Mouse (Mus musculus): ENCODE measurements around the gene Tm4sf20. TPM values are rescaled to one million over a fixed set of nuclear protein-coding genes. Genes with fewer than 3 reads are reported as not detected.

Tm4sf20 gene
- polyA plus RNA-seq (2011; ENCODE audit: insufficient read length, low read depth, missing spikeins), result not detected in 2 replicates

GRCm38 (mm10) chr1:82768269-82768668 lies at the start of gene Tm4sf20:
TSS of gene Tm4sf20 (minus strand) at chr1:82768461.
- no peak within 1 kb of the TSS for H3K4me3 ChIP-seq (ENCODE audit: insufficient read depth, low read length)
- TF ChIP-seq POLR2A (IDR thresholded peaks at IDR 0.05; ENCODE audit: low read depth, low read length) (no peak), CTCF (IDR thresholded peaks at IDR 0.05; ENCODE audit: borderline replicate concordance, insufficient read depth, low read length) (no peak)
- no peaks in the 10 kb centered on the region for H3K4me1 ChIP-seq (ENCODE audit: control insufficient read depth, insufficient read depth, low read length)
- no peak within 1 kb of the TSS for H3K27ac ChIP-seq (ENCODE audit: insufficient read depth, low read length)

DNA sequence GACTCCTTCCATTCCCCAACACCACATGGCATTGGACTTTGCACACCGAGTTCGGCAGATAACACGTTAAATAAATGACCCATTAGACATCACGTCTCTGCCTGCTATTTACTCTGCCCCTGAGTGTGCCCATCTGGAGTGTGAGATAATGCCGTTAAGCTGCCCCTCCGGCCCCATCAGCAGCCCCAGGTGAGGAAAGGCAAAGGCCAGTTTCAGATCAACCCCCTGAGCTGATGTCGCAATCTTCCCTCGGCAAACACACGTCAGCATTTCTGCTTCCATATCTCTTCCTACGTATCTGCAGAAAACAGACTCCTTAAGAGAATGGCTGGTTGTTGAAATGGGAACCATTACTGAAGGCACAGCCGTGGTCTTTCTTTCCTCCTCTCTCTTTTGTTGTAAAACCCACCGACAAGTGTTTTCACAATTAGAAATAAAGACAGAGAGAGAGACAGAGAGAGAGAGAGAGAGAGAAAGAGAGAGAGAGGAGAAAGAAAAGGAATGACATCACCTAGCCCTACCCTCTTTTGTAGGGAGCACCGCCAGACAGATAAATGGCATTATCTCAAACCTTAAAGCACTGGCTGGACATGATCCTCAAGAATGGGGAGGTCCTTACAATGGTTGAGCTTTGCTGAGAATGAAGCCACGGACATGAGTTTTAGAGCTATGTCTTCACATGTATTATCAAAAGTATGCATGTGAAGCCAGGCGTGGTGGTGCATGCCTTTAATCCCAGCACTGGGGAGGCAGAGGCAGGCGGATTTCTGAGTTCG lies 47.9 kb upstream of the Tm4sf20 start:
- H3K27ac ChIP-seq (ENCODE audit: insufficient read depth, low read length), result no peak overlapping the region
- H3K4me1 ChIP-seq (ENCODE audit: control insufficient read depth, insufficient read depth, low read length), result peaks cover 6% of the 10 kb centered on the region; the same call in 1 of the 2 replicates
- TF ChIP-seq POLR2A (IDR thresholded peaks at IDR 0.05; ENCODE audit: low read depth, low read length), result no peak
- no peak for TF ChIP-seq CTCF (IDR thresholded peaks at IDR 0.05; ENCODE audit: borderline replicate concordance, insufficient read depth, low read length)
- no peak overlapping the region for H3K4me3 ChIP-seq (ENCODE audit: insufficient read depth, low read length)

DNA sequence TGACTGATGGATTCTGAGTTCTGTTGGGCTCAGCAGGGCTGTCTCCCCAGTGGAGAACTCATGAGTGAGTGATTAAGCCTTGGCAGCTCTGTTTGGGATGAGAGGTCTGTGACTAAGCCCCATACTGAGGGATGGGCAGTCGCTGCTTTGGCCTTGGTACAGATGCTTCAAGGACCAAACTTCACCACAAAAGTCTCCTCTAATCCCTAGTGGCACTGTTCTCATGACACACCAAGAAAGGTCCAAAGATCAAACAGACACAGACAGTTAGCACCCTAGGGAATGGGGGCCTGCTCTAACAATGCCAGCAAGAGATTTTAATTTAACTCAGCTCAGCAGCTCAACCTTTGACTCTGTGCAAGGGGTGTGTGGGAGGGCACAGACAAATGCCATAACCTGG lies 43.5 kb upstream of the Tm4sf20 start:
- H3K27ac ChIP-seq (ENCODE audit: insufficient read depth, low read length), result no peak overlapping the region
- H3K4me1 ChIP-seq (ENCODE audit: control insufficient read depth, insufficient read depth, low read length), result peaks cover 13% of the 10 kb centered on the region
- TF ChIP-seq CTCF (IDR thresholded peaks at IDR 0.05; ENCODE audit: borderline replicate concordance, insufficient read depth, low read length) (no peak), POLR2A (IDR thresholded peaks at IDR 0.05; ENCODE audit: low read depth, low read length) (no peak)
- H3K4me3 ChIP-seq (ENCODE audit: insufficient read depth, low read length), result no peak overlapping the region

DNA sequence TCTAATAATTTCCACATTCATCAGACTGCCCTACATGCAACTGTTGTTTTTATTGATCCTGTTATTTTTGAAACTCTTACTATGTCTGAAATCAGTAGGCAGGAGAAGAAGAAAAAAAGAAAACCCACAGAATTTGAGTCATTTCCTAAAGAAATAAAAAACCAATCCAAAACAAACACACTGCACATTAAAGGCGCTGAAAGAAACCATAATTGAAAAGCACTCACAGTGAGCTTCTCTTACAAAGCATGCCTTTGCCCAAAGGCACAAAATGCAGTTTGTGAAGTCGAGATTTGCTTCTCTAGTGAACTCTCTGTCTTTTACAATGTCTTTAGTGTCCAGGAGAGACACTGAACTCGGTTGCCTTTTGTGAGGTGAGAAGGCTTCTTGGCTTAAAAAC lies 40.3 kb upstream of the Tm4sf20 start:
- Histone ChIP-seq H3K4me1 (ENCODE audit: control insufficient read depth, insufficient read depth, low read length) (peaks cover 13% of the 10 kb centered on the region), H3K4me3 (ENCODE audit: insufficient read depth, low read length) (no peak overlapping the region), H3K27ac (ENCODE audit: insufficient read depth, low read length) (peak overlapping the region; percentile 51)
- no peak for TF ChIP-seq POLR2A (IDR thresholded peaks at IDR 0.05; ENCODE audit: low read depth, low read length)
- TF ChIP-seq CTCF (IDR thresholded peaks at IDR 0.05; ENCODE audit: borderline replicate concordance, insufficient read depth, low read length), result no peak

DNA sequence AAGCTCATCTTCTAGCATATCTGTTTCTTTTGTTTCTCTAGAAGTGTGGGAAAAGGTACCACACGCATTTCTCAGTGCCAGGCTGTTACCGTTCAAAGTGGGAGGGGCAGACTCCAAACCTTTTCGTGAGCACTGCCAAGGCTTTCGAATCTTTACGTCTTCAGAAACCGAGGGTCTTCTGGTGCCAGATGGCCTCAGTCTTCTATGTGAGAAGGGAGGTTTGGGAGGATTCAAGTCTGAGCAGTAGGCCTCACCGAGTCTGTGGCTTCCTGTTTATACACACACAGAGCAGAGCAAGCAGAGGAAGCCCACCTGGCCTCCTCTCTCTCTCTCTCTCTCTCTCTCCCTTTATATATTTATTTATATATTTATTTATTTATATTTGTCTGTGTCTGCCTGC lies 38.9 kb upstream of the Tm4sf20 start:
- TF ChIP-seq POLR2A (IDR thresholded peaks at IDR 0.05; ENCODE audit: low read depth, low read length) (no peak), CTCF (IDR thresholded peaks at IDR 0.05; ENCODE audit: borderline replicate concordance, insufficient read depth, low read length) (no peak)
- H3K27ac ChIP-seq (ENCODE audit: insufficient read depth, low read length), result no peak overlapping the region
- H3K4me1 ChIP-seq (ENCODE audit: control insufficient read depth, insufficient read depth, low read length), result peaks cover 13% of the 10 kb centered on the region
- no peak overlapping the region for H3K4me3 ChIP-seq (ENCODE audit: insufficient read depth, low read length)

DNA sequence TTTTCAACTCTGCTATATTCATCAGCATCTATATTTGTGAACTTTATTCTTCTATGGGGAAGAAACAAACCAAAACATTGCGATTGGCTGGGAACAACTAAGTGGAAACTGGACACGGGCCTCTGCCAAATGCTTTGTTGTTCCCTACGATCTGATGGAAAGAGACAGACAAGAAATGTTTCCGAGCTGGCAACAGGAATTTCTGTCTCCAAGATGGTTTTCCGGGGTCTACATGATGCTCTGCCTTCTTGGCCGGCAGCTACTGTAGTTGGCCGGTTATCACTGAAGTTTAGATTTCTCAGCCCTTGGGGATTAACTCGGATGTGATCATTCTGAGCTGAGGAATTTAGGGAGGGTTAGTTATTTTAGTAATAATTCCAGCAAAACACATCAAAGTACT lies 38.1 kb upstream of the Tm4sf20 start:
- Histone ChIP-seq H3K4me1 (ENCODE audit: control insufficient read depth, insufficient read depth, low read length) (peaks cover 13% of the 10 kb centered on the region), H3K4me3 (ENCODE audit: insufficient read depth, low read length) (no peak overlapping the region), H3K27ac (ENCODE audit: insufficient read depth, low read length) (no peak overlapping the region)
- TF ChIP-seq CTCF (IDR thresholded peaks at IDR 0.05; ENCODE audit: borderline replicate concordance, insufficient read depth, low read length) (no peak), POLR2A (IDR thresholded peaks at IDR 0.05; ENCODE audit: low read depth, low read length) (no peak)

DNA sequence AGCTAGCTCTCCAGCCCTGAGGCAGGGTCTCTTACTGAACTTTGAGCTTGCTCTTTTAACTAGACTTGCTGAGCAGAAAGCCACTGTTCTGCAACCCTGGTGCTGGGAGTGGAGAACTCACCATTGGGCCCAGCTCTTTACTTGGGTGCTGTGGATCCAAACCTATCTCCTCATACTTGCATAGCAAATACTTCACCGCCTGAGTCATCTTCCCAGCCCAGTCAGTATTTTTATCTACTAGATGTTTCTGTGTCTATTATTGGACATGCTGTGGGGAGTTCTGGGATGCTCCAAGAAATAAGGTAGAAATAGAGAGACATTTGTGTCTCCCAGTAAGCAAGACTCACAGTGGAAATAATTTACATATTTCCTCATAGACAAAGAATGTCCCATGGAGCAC lies 35.8 kb upstream of the Tm4sf20 start:
- no peak overlapping the region for H3K27ac ChIP-seq (ENCODE audit: insufficient read depth, low read length)
- H3K4me1 ChIP-seq (ENCODE audit: control insufficient read depth, insufficient read depth, low read length), result peaks cover 14% of the 10 kb centered on the region
- H3K4me3 ChIP-seq (ENCODE audit: insufficient read depth, low read length), result no peak overlapping the region
- no peak for TF ChIP-seq CTCF (IDR thresholded peaks at IDR 0.05; ENCODE audit: borderline replicate concordance, insufficient read depth, low read length)
- no peak for TF ChIP-seq POLR2A (IDR thresholded peaks at IDR 0.05; ENCODE audit: low read depth, low read length)

DNA sequence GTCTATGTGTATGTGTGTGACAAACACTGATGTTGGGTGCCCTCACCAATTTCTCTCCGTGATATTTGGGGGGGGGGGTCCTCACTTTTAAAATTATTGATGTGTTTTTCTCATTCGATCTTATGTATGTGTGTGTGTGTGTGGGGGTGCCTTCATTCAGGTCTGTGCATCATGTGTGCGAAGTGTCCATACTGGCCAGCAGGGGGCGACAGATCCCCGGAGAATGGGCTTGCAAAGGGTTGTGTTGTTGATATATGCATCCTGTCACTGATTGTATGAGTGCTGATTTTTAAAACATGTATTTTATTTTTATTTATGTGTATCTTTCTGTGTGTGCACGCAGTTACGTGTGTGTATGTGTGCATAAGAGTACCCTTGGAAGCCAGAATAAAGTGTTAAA lies 35.3 kb upstream of the Tm4sf20 start:
- no peak overlapping the region for H3K27ac ChIP-seq (ENCODE audit: insufficient read depth, low read length)
- H3K4me3 ChIP-seq (ENCODE audit: insufficient read depth, low read length), result no peak overlapping the region
- H3K4me1 ChIP-seq (ENCODE audit: control insufficient read depth, insufficient read depth, low read length), result peaks cover 9% of the 10 kb centered on the region
- no peak for TF ChIP-seq POLR2A (IDR thresholded peaks at IDR 0.05; ENCODE audit: low read depth, low read length)
- TF ChIP-seq CTCF (IDR thresholded peaks at IDR 0.05; ENCODE audit: borderline replicate concordance, insufficient read depth, low read length), result peak; percentile 41; the same call in 1 of the 2 replicates

DNA sequence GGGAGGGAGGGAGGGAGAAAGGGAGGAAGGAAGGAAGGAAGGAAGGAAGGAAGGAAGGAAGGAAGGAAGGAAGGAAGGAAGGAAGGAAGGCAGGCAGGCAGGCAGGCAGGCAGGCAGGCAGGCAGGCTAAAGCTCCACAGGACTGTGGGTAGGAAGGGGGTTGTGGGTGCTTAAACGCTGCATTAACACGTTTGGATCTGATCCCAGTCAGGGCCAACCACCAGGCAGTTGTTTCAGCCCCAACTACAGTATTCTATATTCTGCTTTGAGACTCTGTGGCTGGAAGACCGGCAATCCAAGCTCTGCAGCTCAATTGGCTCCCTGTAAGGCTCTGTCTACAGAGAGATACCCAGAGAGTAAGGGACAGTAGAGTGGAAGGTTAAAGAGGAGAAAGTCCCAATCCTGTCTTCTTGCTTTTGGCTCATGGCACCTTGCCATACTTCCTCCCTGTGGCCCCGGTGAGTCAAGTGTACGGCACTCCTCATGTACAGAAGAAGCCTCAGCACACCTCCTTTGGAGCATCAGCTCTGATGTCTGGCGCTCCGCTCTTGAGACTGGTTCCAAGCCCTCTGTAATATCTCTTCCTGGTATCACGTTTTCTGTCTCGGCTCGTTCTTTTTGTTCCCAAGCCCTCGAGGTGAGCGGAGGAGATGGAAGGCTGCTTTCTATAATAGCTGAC lies 33.0 kb upstream of the Tm4sf20 start:
- TF ChIP-seq POLR2A (IDR thresholded peaks at IDR 0.05; ENCODE audit: low read depth, low read length) (no peak), CTCF (IDR thresholded peaks at IDR 0.05; ENCODE audit: borderline replicate concordance, insufficient read depth, low read length) (no peak)
- Histone ChIP-seq H3K27ac (ENCODE audit: insufficient read depth, low read length) (no peak overlapping the region), H3K4me3 (ENCODE audit: insufficient read depth, low read length) (no peak overlapping the region), H3K4me1 (ENCODE audit: control insufficient read depth, insufficient read depth, low read length) (peaks cover 7% of the 10 kb centered on the region)

GRCm38 (mm10) chr1:82798922-82799321 lies 30.7 kb upstream of the Tm4sf20 start:
- H3K27ac ChIP-seq (ENCODE audit: insufficient read depth, low read length), result no peak overlapping the region
- no peak overlapping the region for H3K4me3 ChIP-seq (ENCODE audit: insufficient read depth, low read length)
- peaks cover 16% of the 10 kb centered on the region for H3K4me1 ChIP-seq (ENCODE audit: control insufficient read depth, insufficient read depth, low read length)
- TF ChIP-seq CTCF (IDR thresholded peaks at IDR 0.05; ENCODE audit: borderline replicate concordance, insufficient read depth, low read length) (no peak), POLR2A (IDR thresholded peaks at IDR 0.05; ENCODE audit: low read depth, low read length) (no peak)
